In the genomic region with DNA sequence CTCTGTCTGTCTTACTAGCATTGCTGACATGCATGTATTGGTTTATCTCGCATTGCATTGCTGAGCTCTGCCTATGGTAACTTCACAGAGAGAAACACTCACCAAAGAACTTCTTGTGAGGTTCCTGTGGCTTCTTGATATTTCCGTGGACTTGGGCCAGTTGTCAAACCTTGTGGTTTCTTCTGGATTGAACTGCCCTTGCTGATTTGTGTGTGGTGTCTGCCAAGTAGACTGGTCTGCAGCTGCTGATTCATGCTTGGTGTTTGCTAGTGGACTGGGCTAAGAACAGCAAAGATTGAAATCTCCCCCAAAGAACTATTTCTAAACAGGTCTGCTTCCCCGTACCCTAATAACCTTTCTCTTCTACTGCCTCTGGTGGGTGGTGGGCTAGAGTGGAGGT, we compare ENCODE assay signal across 16 mouse cellular contexts.
A peak's percentile ranks its signal among the peaks of the same experiment; 100 is the strongest.
DNase-seq lines count a peak whose midpoint lies in the region; ATAC-seq lines count a peak whose summit lies in the region.
"Had no signal": no experiment of that assay in that cellular context is flagged by ENCODE, and none has a peak within 500 bp of the region (broad histone marks: within the 10 kb centered on the region; RNA-seq: fewer than 3 reads in every experiment).

No protein-coding gene starts in this region.

- DNase-seq in lung, postnatal 10 days: peak; percentile 12
- DNase-seq in lung, postnatal 14 days: no peak
- DNase-seq in 416B (ENCODE audit: low read depth) (peak; percentile 46), adipocyte (ENCODE audit: low spot score) (peak; percentile 30)
- no peak for DNase-seq in urinary bladder, postnatal 10 days (ENCODE audit: low spot score)
- DNase-seq in urinary bladder, adult 18-20 months (ENCODE audit: low spot score in 2 of 2): no peak
- DNase-seq: adrenal gland, postnatal 10 days; cerebellum, adult 11 months; cerebellum, adult 8-10 months; cerebellum, postnatal 14 days; embryo, embryonic 11 days; gastrocnemius, postnatal 10 days; heart, postnatal 10 days had no signal

- no peak for ATAC-seq in inflammation-experienced regulatory T-cells, adult 6 months
- ATAC-seq: forebrain, embryonic 16.5 days; hindbrain, postnatal 0 days had no signal

Comparison
In these comparisons a context has a peak if more than half of its experiments do, and no peak if none do; other contexts are left out.
1. DNase-seq: peak in lung, postnatal 10 days (single experiment), 416B (single experiment) and adipocyte (single experiment); none in lung, postnatal 14 days (single experiment), urinary bladder, postnatal 10 days (single experiment) and urinary bladder, adult 18-20 months (0 of 2).